Mouse (Mus musculus): Measurements from ENCODE around the gene Elovl4. TPM values are rescaled to one million over a fixed set of nuclear protein-coding genes. Genes with fewer than 3 reads are reported as not detected.
A peak's percentile ranks its signal among the peaks of the same experiment; 100 is the strongest.

Gene Elovl4
- polyA plus RNA-seq (2014; fragmentation: Nextera tagmentation; extraction: Ambion mirVana): 32.0 and 34.7 TPM in 2 replicates

GRCm38 (mm10) chr9:83805977-83806815 lies at the start of gene Elovl4:
Gene Elovl4 (minus strand): TSS chr9:83806277.
- WGBS: 3% methylated on average over 67 of the region's 71 CpGs
- ATAC-seq (replicated peaks; ENCODE audit: insufficient number of reproducible peaks, low FRiP score, low TSS enrichment, low read depth): peak; percentile 88
- H3K4me1 ChIP-seq (ENCODE audit: control insufficient read depth, insufficient read depth, low read length): no peaks in the 10 kb centered on the region

GRCm38 (mm10) chr9:83852464-83852863 lies 46.4 kb upstream of the Elovl4 start:
- no peaks in the 10 kb centered on the region for H3K4me1 ChIP-seq (ENCODE audit: control insufficient read depth, insufficient read depth, low read length)
- H3K4me2 ChIP-seq (ENCODE audit: low read depth, low read length): no peak overlapping the region
- ATAC-seq (replicated peaks; ENCODE audit: insufficient number of reproducible peaks, low FRiP score, low TSS enrichment, low read depth) (no peak), DNase-seq (ENCODE audit: low spot score) (no peak)
- H3K9ac ChIP-seq (replicated peaks; ENCODE audit: low read length): no peak overlapping the region
- no peak overlapping the region for H3K4me3 ChIP-seq (ENCODE audit: low read depth, low read length)
- no peaks in the 10 kb centered on the region for H3K9me3 ChIP-seq (replicated peaks; ENCODE audit: control insufficient read depth, low read length)
- no peaks in the 10 kb centered on the region for H3K27me3 ChIP-seq (ENCODE audit: control insufficient read depth, insufficient read depth, low read length)
- 87% methylated on average over 3 of the region's 3 CpGs for WGBS
- no peak overlapping the region for H3K27ac ChIP-seq (replicated peaks; ENCODE audit: low read depth, low read length)
- peaks cover 3% of the 10 kb centered on the region; the same call in 1 of the 2 replicates for H3K36me3 ChIP-seq (replicated peaks; ENCODE audit: control insufficient read depth, insufficient read depth, low read depth, low read length)

More at GRCm38 (mm10) chr9:83805977-83806815, at the start of gene Elovl4:
- peak within 1 kb of the TSS; percentile 70 for H3K9ac ChIP-seq (replicated peaks; ENCODE audit: low read length)
- peak; percentile 84 for DNase-seq (ENCODE audit: low spot score)
- H3K4me3 ChIP-seq (ENCODE audit: low read depth, low read length): peak within 1 kb of the TSS; percentile 57
- no peak within 1 kb of the TSS for H3K27ac ChIP-seq (replicated peaks; ENCODE audit: low read depth, low read length)
- peak within 1 kb of the TSS; percentile 68 for H3K4me2 ChIP-seq (ENCODE audit: low read depth, low read length)
- H3K36me3 ChIP-seq (replicated peaks; ENCODE audit: control insufficient read depth, insufficient read depth, low read depth, low read length): no peaks in the 10 kb centered on the region
- no peaks in the 10 kb centered on the region for H3K9me3 ChIP-seq (replicated peaks; ENCODE audit: control insufficient read depth, low read length)
- H3K27me3 ChIP-seq (ENCODE audit: control insufficient read depth, insufficient read depth, low read length): no peaks in the 10 kb centered on the region

GRCm38 (mm10) chr9:83834748-83835313 lies 28.8 kb upstream of the Elovl4 start:
- peak; percentile 88 for ATAC-seq (replicated peaks; ENCODE audit: insufficient number of reproducible peaks, low FRiP score, low TSS enrichment, low read depth)

GRCm38 (mm10) chr9:83833811-83834747 lies 28.0 kb upstream of the Elovl4 start, which contains the start of gene Ttk:
Gene Ttk (plus strand): TSS chr9:83834689.
- peak within 1 kb of the TSS; percentile 71 for H3K4me2 ChIP-seq (ENCODE audit: low read depth, low read length)
- H3K4me1 ChIP-seq (ENCODE audit: control insufficient read depth, insufficient read depth, low read length): no peaks in the 10 kb centered on the region
- peak within 1 kb of the TSS; percentile 81 for H3K9ac ChIP-seq (replicated peaks; ENCODE audit: low read length)
- ATAC-seq (replicated peaks; ENCODE audit: insufficient number of reproducible peaks, low FRiP score, low TSS enrichment, low read depth): peak; percentile 98
- under 1% methylated on average over 38 of the region's 38 CpGs for WGBS
- H3K9me3 ChIP-seq (replicated peaks; ENCODE audit: control insufficient read depth, low read length): no peaks in the 10 kb centered on the region
- no peaks in the 10 kb centered on the region for H3K36me3 ChIP-seq (replicated peaks; ENCODE audit: control insufficient read depth, insufficient read depth, low read depth, low read length)
- peak within 1 kb of the TSS; percentile 57 for H3K27ac ChIP-seq (replicated peaks; ENCODE audit: low read depth, low read length)
- peak within 1 kb of the TSS; percentile 92 for H3K4me3 ChIP-seq (ENCODE audit: low read depth, low read length)
- peak; percentile 93 for DNase-seq (ENCODE audit: low spot score)
- H3K27me3 ChIP-seq (ENCODE audit: control insufficient read depth, insufficient read depth, low read length): no peaks in the 10 kb centered on the region

More at GRCm38 (mm10) chr9:83834748-83835313, 28.8 kb upstream of the Elovl4 start:
- Histone ChIP-seq H3K4me3 (ENCODE audit: low read depth, low read length) (peak overlapping the region; percentile 92), H3K9ac (replicated peaks; ENCODE audit: low read length) (peak overlapping the region; percentile 81), H3K4me1 (ENCODE audit: control insufficient read depth, insufficient read depth, low read length) (no peaks in the 10 kb centered on the region), H3K36me3 (replicated peaks; ENCODE audit: control insufficient read depth, insufficient read depth, low read depth, low read length) (no peaks in the 10 kb centered on the region), H3K4me2 (ENCODE audit: low read depth, low read length) (peak overlapping the region; percentile 71), H3K9me3 (replicated peaks; ENCODE audit: control insufficient read depth, low read length) (no peaks in the 10 kb centered on the region), H3K27ac (replicated peaks; ENCODE audit: low read depth, low read length) (no peak overlapping the region), H3K27me3 (ENCODE audit: control insufficient read depth, insufficient read depth, low read length) (no peaks in the 10 kb centered on the region)
- 2% methylated on average over 22 of the region's 27 CpGs for WGBS
- DNase-seq (ENCODE audit: low spot score): no peak

- H3K4me2 ChIP-seq (ENCODE audit: low read depth, low read length): no peak overlapping the region
- H3K9me3 ChIP-seq (replicated peaks; ENCODE audit: control insufficient read depth, low read length): no peaks in the 10 kb centered on the region
- H3K4me1 ChIP-seq (ENCODE audit: control insufficient read depth, insufficient read depth, low read length): no peaks in the 10 kb centered on the region
- no peak for DNase-seq (ENCODE audit: low spot score)
- no peaks in the 10 kb centered on the region for H3K36me3 ChIP-seq (replicated peaks; ENCODE audit: control insufficient read depth, insufficient read depth, low read depth, low read length)
- H3K27ac ChIP-seq (replicated peaks; ENCODE audit: low read depth, low read length): no peak overlapping the region
- WGBS: 74% methylated on average over 8 of the region's 8 CpGs
- no peak overlapping the region for H3K9ac ChIP-seq (replicated peaks; ENCODE audit: low read length)
- H3K4me3 ChIP-seq (ENCODE audit: low read depth, low read length): no peak overlapping the region
- H3K27me3 ChIP-seq (ENCODE audit: control insufficient read depth, insufficient read depth, low read length): no peaks in the 10 kb centered on the region
- no peak for ATAC-seq (replicated peaks; ENCODE audit: insufficient number of reproducible peaks, low FRiP score, low TSS enrichment, low read depth)
Observed at GRCm38 (mm10) chr9:83831152-83831551, 25.1 kb upstream of the Elovl4 start.

GRCm38 (mm10) chr9:83829896-83830295 lies 23.8 kb upstream of the Elovl4 start:
- DNase-seq (ENCODE audit: low spot score) (no peak), ATAC-seq (replicated peaks; ENCODE audit: insufficient number of reproducible peaks, low FRiP score, low TSS enrichment, low read depth) (no peak)
- Histone ChIP-seq H3K27me3 (ENCODE audit: control insufficient read depth, insufficient read depth, low read length) (no peaks in the 10 kb centered on the region), H3K27ac (replicated peaks; ENCODE audit: low read depth, low read length) (no peak overlapping the region), H3K4me1 (ENCODE audit: control insufficient read depth, insufficient read depth, low read length) (no peaks in the 10 kb centered on the region), H3K4me3 (ENCODE audit: low read depth, low read length) (no peak overlapping the region), H3K4me2 (ENCODE audit: low read depth, low read length) (no peak overlapping the region), H3K9me3 (replicated peaks; ENCODE audit: control insufficient read depth, low read length) (no peaks in the 10 kb centered on the region), H3K9ac (replicated peaks; ENCODE audit: low read length) (no peak overlapping the region), H3K36me3 (replicated peaks; ENCODE audit: control insufficient read depth, insufficient read depth, low read depth, low read length) (no peaks in the 10 kb centered on the region)
- WGBS: 86% methylated on average over 5 of the region's 5 CpGs

DNA sequence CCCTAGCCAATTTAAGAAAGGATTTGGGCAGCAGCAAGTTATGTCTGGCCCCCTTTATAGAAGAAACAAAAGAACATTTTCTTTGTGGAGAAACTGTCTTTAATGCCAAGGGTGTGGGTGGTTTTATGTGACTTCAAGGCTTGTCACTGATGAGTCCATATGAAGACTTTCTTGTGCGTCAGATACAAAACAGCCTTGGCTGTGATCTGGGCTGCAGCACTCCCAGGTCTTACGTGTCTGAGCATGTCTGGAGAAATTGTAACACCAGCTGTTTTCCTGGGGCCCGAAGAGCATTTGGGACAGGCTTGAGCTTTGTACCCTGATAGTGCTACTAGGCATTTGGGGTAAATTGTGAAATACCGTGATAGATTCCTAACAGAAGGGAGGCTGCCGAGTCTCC lies 16.8 kb upstream of the Elovl4 start:
- Histone ChIP-seq H3K9me3 (replicated peaks; ENCODE audit: control insufficient read depth, low read length) (no peaks in the 10 kb centered on the region), H3K4me2 (ENCODE audit: low read depth, low read length) (no peak overlapping the region), H3K27me3 (ENCODE audit: control insufficient read depth, insufficient read depth, low read length) (no peaks in the 10 kb centered on the region), H3K27ac (replicated peaks; ENCODE audit: low read depth, low read length) (no peak overlapping the region), H3K9ac (replicated peaks; ENCODE audit: low read length) (no peak overlapping the region), H3K4me3 (ENCODE audit: low read depth, low read length) (no peak overlapping the region), H3K36me3 (replicated peaks; ENCODE audit: control insufficient read depth, insufficient read depth, low read depth, low read length) (no peaks in the 10 kb centered on the region), H3K4me1 (ENCODE audit: control insufficient read depth, insufficient read depth, low read length) (no peaks in the 10 kb centered on the region)
- 71% methylated on average over 5 of the region's 5 CpGs for WGBS
- ATAC-seq (replicated peaks; ENCODE audit: insufficient number of reproducible peaks, low FRiP score, low TSS enrichment, low read depth) (no peak), DNase-seq (ENCODE audit: low spot score) (peak; percentile 35)

All from embryonic facial prominence, embryonic 11.5 days (tissue).